Mouse (Mus musculus): ENCODE results near the gene Gm1553.

GRCm38 (mm10) chr10:82492518-82492917 is at the start of gene Gm1553:
- no peak for TF ChIP-seq POLR2A (IDR thresholded peaks at IDR 0.05; ENCODE audit: insufficient read depth, low read depth, low read length)
- no peak for TF ChIP-seq CTCF (IDR thresholded peaks at IDR 0.05)
